10 mouse cellular contexts compared by ENCODE assay signal in the genomic region with DNA sequence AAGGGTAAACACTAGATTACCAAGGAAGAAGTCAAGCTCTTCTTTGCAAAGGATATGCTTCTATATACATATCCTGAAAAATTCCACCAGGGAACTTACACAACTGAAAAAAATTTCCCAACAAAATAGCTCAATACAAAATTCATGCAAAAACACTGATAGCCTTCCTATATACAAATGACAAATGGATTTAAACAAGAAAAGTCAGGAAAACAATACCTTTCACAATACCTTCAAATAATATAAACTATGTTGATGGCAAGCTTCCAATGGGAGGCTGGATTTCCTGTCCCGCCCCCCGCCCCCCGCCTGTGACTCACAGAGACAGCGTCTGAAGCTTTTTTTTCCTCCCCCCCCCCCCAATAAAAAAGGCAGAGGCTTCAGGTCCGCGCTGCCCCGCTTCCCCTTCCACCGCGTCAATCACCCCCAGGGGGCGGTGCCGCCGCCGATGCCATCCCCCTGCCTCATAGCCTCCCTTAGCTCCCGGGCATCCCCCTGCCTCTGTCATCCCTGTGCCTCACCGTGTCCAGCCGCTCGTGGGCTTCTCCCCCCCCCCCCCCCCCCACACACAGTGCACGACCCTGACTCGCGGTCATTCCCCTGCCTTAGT. TPM values are rescaled to one million over a fixed set of nuclear protein-coding genes. Genes with fewer than 3 reads are reported as not detected.
DNase-seq lines count a peak whose midpoint lies in the region; ATAC-seq and TF ChIP-seq lines count a peak whose summit lies in the region.
"Had no signal": no experiment of that assay in that cellular context is flagged by ENCODE, and none has a peak within 500 bp of the region (broad histone marks: within the 10 kb centered on the region; RNA-seq: fewer than 3 reads in every experiment).

No protein-coding gene starts in this region.

- under 1% methylated on average over 13 of the region's 20 CpGs for WGBS in forebrain, embryonic 13.5 days
- WGBS in liver, embryonic 14.5 days (ENCODE audit: insufficient replicate concordance), result 2% methylated on average over 20 of the region's 20 CpGs
- WGBS in stomach, embryonic 15.5 days, result under 1% methylated on average over 17 of the region's 20 CpGs

- peak; percentile 58 for ATAC-seq in forebrain, embryonic 13.5 days
- ATAC-seq in liver, embryonic 14.5 days (ENCODE audit: insufficient read depth), result no peak
- ATAC-seq in stomach, embryonic 15.5 days (ENCODE audit: insufficient read depth, low FRiP score, low read depth), result no peak

- peak overlapping the region; percentile 28 for H3K4me3 ChIP-seq in forebrain, embryonic 13.5 days
- no peak overlapping the region for H3K4me3 ChIP-seq in liver, embryonic 14.5 days (ENCODE audit: insufficient read depth in 1 of 2, low read depth in 2 of 2, low read length in 2 of 2)
- H3K4me3 ChIP-seq in stomach, embryonic 15.5 days (replicated peaks), result peak overlapping the region; percentile 32

- peak overlapping the region; percentile 60 for H3K4me2 ChIP-seq in forebrain, embryonic 13.5 days
- peak overlapping the region; percentile 34 for H3K4me2 ChIP-seq in liver, embryonic 14.5 days (ENCODE audit: low read depth)
- H3K4me2 ChIP-seq in stomach, embryonic 15.5 days, result peak overlapping the region; percentile 57

- peak; percentile 50 for DNase-seq in embryo, embryonic 10 days (ENCODE audit: low spot score)
- no peak for DNase-seq in embryo, embryonic 9.5 days (ENCODE audit: extremely low spot score)
- peak; percentile 44 to 47 for DNase-seq in B cell, adult 2 months
- no peak for DNase-seq in liver, embryonic 14.5 days (ENCODE audit: low read depth in 3 of 3, low spot score in 3 of 3)
- no peak for DNase-seq in adrenal gland, postnatal 36 days
- no peak for DNase-seq in spleen, postnatal 14 days (ENCODE audit: low spot score in 2 of 2)

- no peak overlapping the region for H3K27ac ChIP-seq in forebrain, embryonic 13.5 days
- H3K27ac ChIP-seq in liver, embryonic 14.5 days, result no peak overlapping the region
- no peak overlapping the region for H3K27ac ChIP-seq in stomach, embryonic 15.5 days

- H3K9me3 ChIP-seq in forebrain, embryonic 13.5 days (replicated peaks), result no peaks in the 10 kb centered on the region
- no peaks in the 10 kb centered on the region for H3K9me3 ChIP-seq in liver, embryonic 14.5 days (ENCODE audit: control insufficient read depth, low read length)
- no peaks in the 10 kb centered on the region for H3K9me3 ChIP-seq in stomach, embryonic 15.5 days

- no peak for TF ChIP-seq EP300 in liver, embryonic 14.5 days (IDR thresholded peaks at IDR 0.05; ENCODE audit: low read depth)

- no peaks in the 10 kb centered on the region for H3K4me1 ChIP-seq in forebrain, embryonic 13.5 days
- H3K4me1 ChIP-seq in liver, embryonic 14.5 days (replicated peaks; ENCODE audit: control insufficient read depth in 2 of 2, insufficient read depth in 2 of 2, low read length in 1 of 2), result no peaks in the 10 kb centered on the region
- H3K4me1 ChIP-seq in stomach, embryonic 15.5 days, result no peaks in the 10 kb centered on the region

- H3K9ac ChIP-seq in forebrain, embryonic 13.5 days, result peak overlapping the region; percentile 30; the same call in 1 of the 2 replicates
- no peak overlapping the region for H3K9ac ChIP-seq in liver, embryonic 14.5 days (replicated peaks)
- H3K9ac ChIP-seq in stomach, embryonic 15.5 days, result no peak overlapping the region

- H3K27me3 ChIP-seq in forebrain, embryonic 13.5 days, result 0 out of 2 replicates have a peak, but pooled peaks cover 6% of the 10 kb centered on the region
- no peaks in the 10 kb centered on the region; the same call in 1 of the 2 replicates for H3K27me3 ChIP-seq in liver, embryonic 14.5 days (ENCODE audit: control insufficient read depth, insufficient read depth, low read length)
- peaks cover 3% of the 10 kb centered on the region; the same call in 1 of the 2 replicates for H3K27me3 ChIP-seq in stomach, embryonic 15.5 days (replicated peaks)

- 0 out of 2 replicates have a peak, but pooled peaks have one; percentile 9 for TF ChIP-seq CTCF in liver, embryonic 14.5 days (IDR thresholded peaks at IDR 0.05; ENCODE audit: low read depth)

- no peaks in the 10 kb centered on the region for H3K36me3 ChIP-seq in forebrain, embryonic 13.5 days (ENCODE audit: poor library complexity, severe bottlenecking)
- H3K36me3 ChIP-seq in liver, embryonic 14.5 days (replicated peaks; ENCODE audit: control insufficient read depth, insufficient read depth, low read depth), result no peaks in the 10 kb centered on the region
- H3K36me3 ChIP-seq in stomach, embryonic 15.5 days, result no peaks in the 10 kb centered on the region

RNA-seq across cellular contexts. Expression of gene Lcn4, which starts 9.8 kb away (rescaled TPM):
- polyA plus RNA-seq in forebrain, embryonic 13.5 days (2015; fragmentation: Nextera tagmentation; extraction: Ambion mirVana), result not detected in 2 replicates
- polyA plus RNA-seq in liver, embryonic 14.5 days (2012; rRNA removed), result not detected in 2 replicates
- not detected in 2 replicates for polyA plus RNA-seq in liver, embryonic 14.5 days (2014; fragmentation: Nextera tagmentation; extraction: Ambion mirVana)
- polyA plus RNA-seq in stomach, embryonic 15.5 days (2015; fragmentation: Nextera tagmentation; extraction: Ambion mirVana), result not detected in 2 replicates
- not detected for total RNA-seq in adrenal gland, postnatal 36 days (2021)
- polyA plus RNA-seq: C2C12; gonadal fat pad, adult 2 months had no signal

RNA-seq across cellular contexts. Expression of gene Fam69b, which starts 33.0 kb away (rescaled TPM):
- polyA plus RNA-seq in forebrain, embryonic 13.5 days (2015; fragmentation: Nextera tagmentation; extraction: Ambion mirVana), result 81.9 and 89.4 TPM in 2 replicates
- 0.78 and 0.94 TPM in 2 replicates for polyA plus RNA-seq in liver, embryonic 14.5 days (2012; rRNA removed)
- 0.70 and 0.78 TPM in 2 replicates for polyA plus RNA-seq in liver, embryonic 14.5 days (2014; fragmentation: Nextera tagmentation; extraction: Ambion mirVana)
- polyA plus RNA-seq in stomach, embryonic 15.5 days (2015; fragmentation: Nextera tagmentation; extraction: Ambion mirVana), result 28.9 and 33.7 TPM in 2 replicates
- total RNA-seq in adrenal gland, postnatal 36 days (2021), result 1 to 10 TPM; 5.8 to 8.8 TPM

RNA-seq across cellular contexts. Expression of gene Agpat2, which starts 57.0 kb away (rescaled TPM):
- 2.5 and 3.6 TPM in 2 replicates for polyA plus RNA-seq in forebrain, embryonic 13.5 days (2015; fragmentation: Nextera tagmentation; extraction: Ambion mirVana)
- 27.2 and 29.8 TPM in 2 replicates for polyA plus RNA-seq in liver, embryonic 14.5 days (2012; rRNA removed)
- polyA plus RNA-seq in liver, embryonic 14.5 days (2014; fragmentation: Nextera tagmentation; extraction: Ambion mirVana), result 31.4 and 32.8 TPM in 2 replicates
- 60.1 and 63.4 TPM in 2 replicates for polyA plus RNA-seq in stomach, embryonic 15.5 days (2015; fragmentation: Nextera tagmentation; extraction: Ambion mirVana)
- total RNA-seq in adrenal gland, postnatal 36 days (2021), result 100 to 1,000 TPM; 301 to 364 TPM

Comparison
In these comparisons a context has a peak if more than half of its experiments do, and no peak if none do; other contexts are left out.
1. DNase-seq: peak in embryo, embryonic 10 days (single experiment) and B cell, adult 2 months (2 of 2); none in embryo, embryonic 9.5 days (single experiment), liver, embryonic 14.5 days (0 of 3), adrenal gland, postnatal 36 days (0 of 2) and spleen, postnatal 14 days (0 of 2).
2. H3K4me3 ChIP-seq: peak in forebrain, embryonic 13.5 days (single experiment) and stomach, embryonic 15.5 days (single experiment); none in liver, embryonic 14.5 days (0 of 2).
3. RNA of gene Fam69b, which starts 33.0 kb away (polyA plus RNA-seq): 81.9 to 89.4 TPM in forebrain, embryonic 13.5 days and 28.9 to 33.7 TPM in stomach, embryonic 15.5 days; 0.70 to 0.94 TPM in liver, embryonic 14.5 days; every median in the first group is over 10 times any median in the second.
4. Peak in every context shown above with its lines, with median percentiles within 50 percentile points of each other: H3K4me2 ChIP-seq.